Mouse (Mus musculus) heart, embryonic 12.5 days (tissue): Measurements from ENCODE around the gene Cbarp. TPM values are rescaled to one million over a fixed set of nuclear protein-coding genes. Genes with fewer than 3 reads are reported as not detected.

ENCODE experiments used
- ATAC-seq: fragments of 200-750 bp; cut with Nextera tagmentation; 2 replicates; pipeline ENCODE4 v1.8.0; 2017; ENCODE audit warnings: moderate TSS enrichment, moderate library complexity; ENCODE audit not compliant: insufficient number of reproducible peaks, low FRiP score
- H3K27ac ChIP-seq: fragments of 300-500 bp; sonication (generic); 2 replicates; pipeline ENCODE4 v1.5.1; 2016; ENCODE audit warnings: mild to moderate bottlenecking, moderate library complexity; ENCODE audit not compliant: poor library complexity, severe bottlenecking
- H3K27me3 ChIP-seq: fragments of 300-500 bp; sonication (generic); replicated peaks from 2 replicates; pipeline ENCODE4 v1.6.1; 2016; ENCODE audit warnings: mild to moderate bottlenecking, moderate library complexity
- H3K36me3 ChIP-seq: fragments of 300-500 bp; sonication (generic); 2 replicates; pipeline ENCODE4 v1.6.1; 2016; ENCODE audit warnings: mild to moderate bottlenecking, moderate library complexity
- H3K4me1 ChIP-seq: fragments of 300-500 bp; sonication (generic); replicated peaks from 2 replicates; pipeline ENCODE4 v1.6.1; 2016; ENCODE audit warnings: mild to moderate bottlenecking
- H3K4me2 ChIP-seq: fragments of 300-500 bp; sonication (generic); 2 replicates; pipeline ENCODE4 v1.6.1; 2016; ENCODE audit warnings: mild to moderate bottlenecking, moderate library complexity
- H3K4me3 ChIP-seq: fragments of 300-500 bp; sonication (generic); 2 replicates; pipeline ENCODE4 v1.5.1; 2016; ENCODE audit warnings: mild to moderate bottlenecking
- H3K9ac ChIP-seq: fragments of 300-500 bp; sonication (generic); 2 replicates; pipeline ENCODE4 v1.6.1; 2016; ENCODE audit warnings: mild to moderate bottlenecking, moderate library complexity
- H3K9me3 ChIP-seq: fragments of 300-500 bp; sonication (generic); replicated peaks from 2 replicates; pipeline ENCODE4 v1.6.1; 2016; ENCODE audit warnings: mild to moderate bottlenecking, moderate library complexity
- WGBS: fragments of 180-500 bp; shearing (Covaris S2); methylation state at CpG from one replicate; pipeline ENCODE4 v1.1.7; 2016; 5-methylcytosine and 5-hydroxymethylcytosine counted together
- polyA plus RNA-seq: library from polyadenylated mRNA; unstranded; fragments of >200 nt; fragmentation: Nextera tagmentation; extraction: Ambion mirVana; gene quantifications from 2 replicates; pipeline ENCODE4 v1.2.1, GENCODE M21; 2016

Cbarp gene
- polyA plus RNA-seq, 1 experiment from 2014 or later: 1.7 TPM

DNA sequence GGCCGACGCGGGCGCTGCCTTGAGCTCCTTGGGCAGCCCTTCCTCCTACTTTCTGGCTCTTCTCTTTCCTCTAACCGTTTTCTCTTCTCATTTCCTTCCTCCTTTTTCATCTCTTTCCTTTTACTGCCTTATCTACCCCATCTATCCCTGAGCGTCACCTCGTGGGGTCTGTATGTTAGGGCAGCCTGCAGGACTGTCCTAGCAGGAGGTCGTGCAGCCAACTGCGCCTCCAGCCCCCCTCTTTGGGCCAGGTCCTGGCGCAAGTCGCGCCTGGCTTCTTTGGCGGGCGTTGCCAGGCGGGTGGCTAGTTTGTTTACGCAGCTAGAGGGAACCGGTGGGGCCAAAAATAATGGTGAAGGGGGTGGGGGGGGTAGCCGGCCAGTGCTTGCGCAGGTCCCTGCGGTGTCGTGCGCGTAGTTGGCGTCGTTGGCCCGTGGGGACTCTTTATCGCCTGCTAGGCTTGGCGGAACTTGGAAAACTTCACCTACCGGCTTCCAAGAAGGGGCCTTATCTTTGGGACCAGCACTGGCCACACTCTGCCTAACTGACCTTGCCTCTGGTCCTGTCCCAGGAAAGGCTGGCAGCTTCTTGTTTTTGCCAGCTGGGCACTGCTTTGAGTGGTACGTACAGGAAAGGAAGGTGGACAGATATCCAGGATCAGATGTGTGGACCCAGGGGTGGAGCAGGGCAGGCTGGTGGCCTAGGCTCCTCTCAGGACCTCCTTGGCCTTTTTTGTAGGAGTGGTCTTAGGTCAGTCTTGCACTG lies 23.5 kb downstream of the Cbarp start:
- WGBS: under 1% methylated on average over 30 of the region's 30 CpGs
- no peak for ATAC-seq

DNA sequence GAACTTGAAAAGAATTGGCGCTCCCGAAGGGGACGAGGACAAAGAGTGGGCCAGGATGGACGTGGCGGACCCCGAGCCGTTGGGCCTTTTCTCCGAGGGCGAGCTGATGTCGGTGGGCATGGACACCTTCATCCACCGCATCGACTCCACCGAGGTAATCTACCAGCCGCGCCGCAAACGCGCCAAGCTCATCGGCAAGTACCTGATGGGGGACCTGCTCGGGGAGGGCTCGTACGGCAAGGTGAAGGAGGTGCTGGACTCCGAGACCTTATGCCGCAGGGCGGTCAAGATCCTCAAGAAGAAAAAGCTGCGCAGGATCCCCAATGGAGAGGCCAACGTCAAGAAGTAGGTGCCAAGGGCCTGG lies 24.1 kb downstream of the Cbarp start:
- Histone ChIP-seq H3K4me1 (peaks cover 42% of the 10 kb centered on the region), H3K9ac (peak overlapping the region; percentile 81), H3K36me3 (peaks cover 37% of the 10 kb centered on the region), H3K27me3 (no peaks in the 10 kb centered on the region), H3K4me3 (peak overlapping the region; percentile 71), H3K9me3 (no peaks in the 10 kb centered on the region), H3K4me2 (peak overlapping the region; percentile 97), H3K27ac (peak overlapping the region; percentile 53)
- WGBS: 0% methylated on average over 27 of the region's 27 CpGs
- ATAC-seq: no peak

More for the DNA sequence above, 23.5 kb downstream of the Cbarp start:
- Histone ChIP-seq H3K27ac (peak overlapping the region; percentile 53), H3K4me3 (peak overlapping the region; percentile 71), H3K4me1 (peaks cover 42% of the 10 kb centered on the region), H3K9ac (peak overlapping the region; percentile 81), H3K27me3 (no peaks in the 10 kb centered on the region), H3K9me3 (no peaks in the 10 kb centered on the region), H3K36me3 (peaks cover 43% of the 10 kb centered on the region), H3K4me2 (peak overlapping the region; percentile 97)

DNA sequence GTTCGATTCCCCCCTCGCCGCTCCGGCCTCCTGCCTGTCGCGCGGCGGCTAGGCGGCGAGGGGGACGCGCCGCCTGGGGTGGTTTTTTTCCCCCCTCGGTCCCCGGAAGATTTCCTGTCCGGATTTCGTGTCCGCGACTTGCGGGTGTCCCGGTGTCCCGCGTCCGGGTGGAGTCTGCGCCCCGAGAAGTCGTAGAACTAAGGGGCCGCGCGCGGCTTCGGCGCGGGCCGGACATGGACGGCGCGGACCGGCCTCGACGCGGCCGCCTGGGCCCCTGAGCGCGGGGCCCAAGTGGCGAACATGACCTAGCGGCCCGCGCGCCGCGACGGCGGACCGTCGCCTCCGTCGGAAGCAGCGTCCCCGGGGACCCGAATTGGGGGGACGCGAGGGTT lies 24.7 kb downstream of the Cbarp start:
- Histone ChIP-seq H3K27ac (peak overlapping the region; percentile 53), H3K9ac (peak overlapping the region; percentile 81), H3K4me1 (peaks cover 42% of the 10 kb centered on the region), H3K36me3 (peaks cover 33% of the 10 kb centered on the region), H3K9me3 (no peaks in the 10 kb centered on the region), H3K4me2 (peak overlapping the region; percentile 97), H3K4me3 (peak overlapping the region; percentile 71), H3K27me3 (no peaks in the 10 kb centered on the region)
- no peak for ATAC-seq
- under 1% methylated on average over 53 of the region's 63 CpGs for WGBS

DNA sequence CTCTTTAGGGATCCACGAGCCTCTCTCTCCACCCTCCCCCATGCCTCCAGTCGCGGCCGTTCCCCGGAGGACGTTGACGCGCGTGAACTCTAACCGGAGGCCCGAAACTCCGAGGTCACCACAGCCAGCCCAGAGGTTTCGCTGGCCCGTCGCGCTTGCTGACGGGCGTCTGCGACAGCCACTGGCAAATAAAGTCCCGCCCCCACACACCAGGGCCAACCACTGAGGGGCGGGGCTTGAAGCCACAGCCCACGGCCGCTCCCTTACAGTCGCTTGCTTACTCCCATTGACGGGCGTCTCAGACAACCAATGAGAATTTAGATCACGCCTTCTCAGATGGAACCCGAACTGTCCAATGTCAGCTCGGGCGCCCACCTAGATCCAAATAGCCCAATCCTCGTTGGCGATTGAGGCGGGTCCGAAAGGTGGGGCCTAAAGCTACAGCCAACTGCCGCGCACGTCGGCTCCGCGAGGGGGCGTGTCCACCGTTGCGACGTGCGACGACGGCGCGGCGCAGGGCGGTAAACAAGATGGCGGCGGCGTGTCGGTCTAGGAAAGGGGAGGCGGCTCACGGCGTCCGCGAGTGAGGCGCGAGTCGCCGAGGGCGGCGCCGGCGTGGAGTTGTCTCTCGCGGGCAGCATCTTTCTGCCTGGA lies 25.2 kb downstream of the Cbarp start, which contains the start of gene Stk11:
TSS of gene Stk11 (plus strand) at position 514 of the 654 bp plus-strand sequence.
- Histone ChIP-seq H3K27ac (peak within 1 kb of the TSS; percentile 90), H3K27me3 (no peaks in the 10 kb centered on the region), H3K36me3 (peaks cover 28% of the 10 kb centered on the region), H3K9me3 (no peaks in the 10 kb centered on the region), H3K9ac (peak within 1 kb of the TSS; percentile 81), H3K4me1 (peaks cover 40% of the 10 kb centered on the region), H3K4me3 (peak within 1 kb of the TSS; percentile 71), H3K4me2 (peak within 1 kb of the TSS; percentile 97)
- under 1% methylated on average over 69 of the region's 70 CpGs for WGBS
- peak; percentile 98 for ATAC-seq

DNA sequence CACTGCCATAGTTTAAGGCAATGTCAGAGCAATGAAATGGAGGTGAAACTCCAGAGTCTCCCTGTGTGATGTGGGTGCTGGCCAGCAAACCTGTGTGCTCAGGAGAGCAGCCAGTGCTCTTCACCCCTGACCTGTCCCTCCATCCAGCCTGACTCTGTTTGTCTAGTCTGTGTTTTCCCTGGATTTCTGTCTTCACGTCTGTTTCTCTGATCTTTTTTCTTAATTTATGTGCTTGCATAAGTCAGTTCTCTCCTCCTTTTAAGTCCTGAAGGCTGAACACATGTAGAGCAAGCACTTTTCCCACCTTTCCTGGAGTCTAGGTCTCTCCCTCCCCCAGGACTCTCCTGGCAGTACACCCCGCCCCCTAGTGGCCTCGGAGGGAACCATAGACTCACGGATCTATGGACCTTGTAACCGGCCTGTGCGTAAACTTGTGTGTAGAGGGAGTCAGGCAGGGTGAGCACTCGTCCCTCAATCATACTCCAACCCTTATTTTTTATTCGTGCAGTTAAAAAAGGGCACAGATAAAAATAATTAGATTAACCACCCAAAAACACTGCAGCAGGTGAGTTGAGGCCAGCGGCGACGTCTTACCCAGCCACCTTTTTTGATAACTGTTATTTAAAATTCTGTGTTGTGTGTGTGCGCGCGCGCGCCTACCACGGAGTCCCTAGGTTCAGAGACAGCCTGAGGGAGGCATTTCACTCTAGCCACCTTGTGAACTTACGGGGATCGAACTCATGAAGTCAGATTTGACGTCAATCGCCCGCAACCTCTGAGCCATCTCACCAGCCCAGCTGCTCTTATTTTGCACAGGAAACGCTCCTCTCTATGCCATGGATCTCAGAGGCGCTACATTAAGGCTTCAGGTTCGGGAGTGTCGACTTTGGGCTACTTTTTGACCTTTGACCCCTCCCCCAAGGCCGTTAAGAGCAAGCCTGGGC lies 26.0 kb downstream of the Cbarp start:
- H3K9me3 ChIP-seq: no peaks in the 10 kb centered on the region
- WGBS: 2% methylated on average over 27 of the region's 27 CpGs
- peaks cover 20% of the 10 kb centered on the region for H3K36me3 ChIP-seq
- peak; percentile 55 for ATAC-seq
- H3K9ac ChIP-seq: peak overlapping the region; percentile 73
- H3K4me3 ChIP-seq: peak overlapping the region; percentile 71
- peak overlapping the region; percentile 72 for H3K4me2 ChIP-seq
- peak overlapping the region; percentile 90 for H3K27ac ChIP-seq
- no peaks in the 10 kb centered on the region for H3K27me3 ChIP-seq
- peaks cover 32% of the 10 kb centered on the region for H3K4me1 ChIP-seq

DNA sequence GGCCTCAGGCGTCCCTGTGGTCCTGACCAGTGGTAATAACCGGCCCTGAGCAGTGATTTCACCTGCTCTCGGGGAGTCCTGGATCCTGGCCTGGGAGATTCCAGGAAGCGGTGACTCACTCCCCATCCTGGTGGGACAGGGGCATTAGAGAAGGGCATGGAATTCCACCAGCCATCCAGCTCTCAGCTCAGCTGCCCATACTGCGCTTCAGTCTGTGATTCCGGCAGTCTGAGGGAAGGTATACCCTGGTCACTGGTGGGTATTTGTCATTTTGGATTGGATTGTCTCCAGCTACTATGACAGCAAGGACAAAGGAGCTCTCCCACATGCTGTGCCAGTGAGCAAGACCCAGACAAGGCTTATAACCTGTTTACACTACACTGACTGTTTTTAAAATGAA lies 33.0 kb downstream of the Cbarp start:
- H3K9me3 ChIP-seq: no peaks in the 10 kb centered on the region
- no peak overlapping the region for H3K27ac ChIP-seq
- ATAC-seq: no peak
- H3K4me2 ChIP-seq: no peak overlapping the region
- no peaks in the 10 kb centered on the region for H3K36me3 ChIP-seq
- H3K4me1 ChIP-seq: peaks cover 6% of the 10 kb centered on the region; the same call in 1 of the 2 replicates
- H3K4me3 ChIP-seq: no peak overlapping the region
- H3K27me3 ChIP-seq: no peaks in the 10 kb centered on the region
- 0 out of 2 replicates have a peak overlapping the region, but pooled peaks have one; percentile 31 for H3K9ac ChIP-seq
- WGBS: 52% methylated on average over 6 of the region's 6 CpGs

DNA sequence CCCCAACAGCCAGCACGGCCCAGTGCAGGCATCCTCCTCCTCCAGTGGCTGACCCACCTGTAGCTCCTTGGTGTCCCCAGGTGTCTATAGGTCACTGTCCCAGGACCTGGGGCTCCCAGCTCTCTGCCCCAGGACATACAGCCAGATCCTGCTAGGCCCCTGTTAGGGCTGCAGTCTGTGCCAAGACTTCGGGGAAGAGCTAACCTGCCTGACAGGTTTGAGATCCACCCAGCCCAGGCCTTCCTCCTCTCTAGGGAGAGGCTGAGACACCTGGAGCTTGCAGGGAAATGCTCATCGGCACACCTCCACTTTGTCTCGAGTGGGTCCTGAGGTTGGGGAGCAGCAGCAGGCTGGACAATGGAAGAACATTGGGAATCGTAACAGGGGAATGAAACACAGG lies 34.7 kb downstream of the Cbarp start:
- Histone ChIP-seq H3K27me3 (no peaks in the 10 kb centered on the region), H3K4me2 (no peak overlapping the region), H3K9me3 (no peaks in the 10 kb centered on the region), H3K4me3 (no peak overlapping the region), H3K9ac (no peak overlapping the region), H3K4me1 (peaks cover 18% of the 10 kb centered on the region), H3K36me3 (no peaks in the 10 kb centered on the region), H3K27ac (no peak overlapping the region)
- ATAC-seq: no peak
- 70% methylated on average over 5 of the region's 5 CpGs for WGBS

DNA sequence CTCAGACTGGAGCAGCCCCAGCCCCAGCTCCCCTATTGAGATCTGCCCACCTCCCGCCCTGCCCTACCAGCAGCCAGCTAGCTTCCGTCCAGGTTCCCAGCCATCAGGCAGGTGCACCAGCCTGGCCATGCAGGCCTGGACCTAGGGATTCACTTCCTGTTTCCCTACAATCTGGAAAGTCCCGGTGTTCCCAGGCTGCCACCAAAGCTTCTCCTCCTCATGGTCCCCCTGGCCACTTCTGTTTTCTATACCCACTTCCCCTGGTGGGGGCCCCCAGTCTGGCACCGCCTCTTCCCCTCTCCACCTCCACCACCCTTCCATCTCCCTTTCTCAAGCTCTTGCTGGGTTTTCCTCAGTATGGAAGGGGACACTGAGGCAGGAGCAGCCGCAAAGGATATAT lies 35.2 kb downstream of the Cbarp start, which contains the start of gene Sbno2:
TSS of gene Sbno2 (minus strand) at position 112 of the 400 bp plus-strand sequence.
- Histone ChIP-seq H3K9ac (0 out of 2 replicates have a peak within 1 kb of the TSS, but pooled peaks have one; percentile 14), H3K36me3 (no peaks in the 10 kb centered on the region), H3K4me1 (peaks cover 23% of the 10 kb centered on the region), H3K4me3 (no peak within 1 kb of the TSS), H3K9me3 (no peaks in the 10 kb centered on the region), H3K27ac (no peak within 1 kb of the TSS), H3K4me2 (no peak within 1 kb of the TSS), H3K27me3 (no peaks in the 10 kb centered on the region)
- WGBS: 76% methylated on average over 5 of the region's 5 CpGs
- no peak for ATAC-seq

DNA sequence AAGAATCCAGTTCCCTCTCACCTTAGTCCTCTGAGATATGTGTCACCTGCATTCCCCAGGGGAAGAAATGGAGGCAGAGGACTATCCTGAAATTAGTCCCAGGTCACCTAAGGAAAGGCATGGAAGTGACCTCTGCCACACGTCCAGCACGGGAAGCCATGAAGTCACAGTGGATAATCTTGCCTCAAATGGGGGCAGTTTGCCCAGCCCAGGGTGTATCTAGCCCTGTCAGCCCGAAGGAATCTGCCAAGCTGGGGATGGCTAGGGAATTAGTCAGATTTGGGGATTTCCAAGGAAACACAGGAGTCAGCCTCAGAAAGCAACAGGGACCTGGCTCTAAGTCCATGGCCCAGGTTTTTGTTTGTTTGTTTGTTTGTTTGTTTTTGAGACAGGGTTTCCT lies 36.5 kb downstream of the Cbarp start:
- no peak overlapping the region for H3K27ac ChIP-seq
- H3K4me1 ChIP-seq: peaks cover 36% of the 10 kb centered on the region
- H3K36me3 ChIP-seq: no peaks in the 10 kb centered on the region
- no peak overlapping the region for H3K4me3 ChIP-seq
- H3K4me2 ChIP-seq: no peak overlapping the region
- H3K27me3 ChIP-seq: no peaks in the 10 kb centered on the region
- H3K9ac ChIP-seq: no peak overlapping the region
- no peak for ATAC-seq
- WGBS: 78% methylated on average over 3 of the region's 3 CpGs
- no peaks in the 10 kb centered on the region for H3K9me3 ChIP-seq

DNA sequence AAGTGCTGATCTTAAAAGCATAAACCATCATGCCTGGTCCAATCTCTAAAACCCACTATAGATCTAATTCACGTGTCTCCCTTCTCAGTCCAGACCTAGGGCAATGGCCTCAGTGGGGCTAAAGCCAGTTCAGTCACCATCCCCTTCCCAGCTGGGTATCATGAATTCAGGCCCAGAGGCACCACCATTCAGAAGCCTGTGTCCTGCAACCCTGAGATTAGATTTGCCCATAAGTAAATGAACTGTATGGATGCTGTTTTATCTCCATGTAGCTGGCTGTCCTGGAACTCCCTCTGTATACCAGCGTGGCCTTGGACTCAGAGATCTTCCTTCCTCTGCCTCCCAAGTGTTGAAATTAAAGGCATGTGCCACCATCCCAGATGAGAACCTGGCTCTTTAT lies 37.6 kb downstream of the Cbarp start:
- Histone ChIP-seq H3K36me3 (no peaks in the 10 kb centered on the region), H3K4me1 (peaks cover 47% of the 10 kb centered on the region), H3K4me2 (peak overlapping the region; percentile 98; the same call in 1 of the 2 replicates), H3K9ac (peak overlapping the region; percentile 93), H3K9me3 (no peaks in the 10 kb centered on the region), H3K4me3 (no peak overlapping the region), H3K27me3 (no peaks in the 10 kb centered on the region), H3K27ac (peak overlapping the region; percentile 57; the same call in 1 of the 2 replicates)
- ATAC-seq: no peak; the same call in 1 of the 2 replicates
- WGBS: 78% methylated on average over 2 of the region's 2 CpGs
